Mouse (Mus musculus) hindbrain, embryonic 13.5 days (tissue): ENCODE measurements around the gene Prkd1. TPM values are rescaled to one million over a fixed set of nuclear protein-coding genes. Genes with fewer than 3 reads are reported as not detected.

ENCODE experiments used
- ATAC-seq: fragments of 200-750 bp; cut with Nextera tagmentation; 2 replicates; pipeline ENCODE4 v1.8.0; 2017; ENCODE audit warnings: moderate TSS enrichment; ENCODE audit not compliant: low FRiP score
- H3K27ac ChIP-seq: fragments of 300-500 bp; sonication (generic); 2 replicates; pipeline ENCODE4 v1.5.1; 2015; ENCODE audit warnings: inconsistent platforms, mild to moderate bottlenecking, moderate library complexity
- H3K27me3 ChIP-seq: fragments of 300-500 bp; sonication (generic); 2 replicates; pipeline ENCODE4 v1.6.1; 2015; ENCODE audit warnings: mild to moderate bottlenecking, inconsistent platforms
- H3K36me3 ChIP-seq: fragments of 300-500 bp; sonication (generic); 2 replicates; pipeline ENCODE4 v1.6.1; 2015; ENCODE audit warnings: mild to moderate bottlenecking, inconsistent platforms
- H3K4me1 ChIP-seq: fragments of 300-500 bp; sonication (generic); replicated peaks from 2 replicates; pipeline ENCODE4 v1.6.1; 2015; ENCODE audit warnings: inconsistent platforms
- H3K4me2 ChIP-seq: fragments of 300-500 bp; sonication (generic); 2 replicates; pipeline ENCODE4 v1.6.1; 2015; ENCODE audit warnings: inconsistent platforms, mild to moderate bottlenecking, moderate library complexity
- H3K4me3 ChIP-seq: fragments of 300-500 bp; sonication (generic); 2 replicates; pipeline ENCODE4 v1.5.1; 2015; ENCODE audit warnings: mild to moderate bottlenecking, inconsistent platforms
- H3K9ac ChIP-seq: fragments of 300-500 bp; sonication (generic); 2 replicates; pipeline ENCODE4 v1.6.1; 2015; ENCODE audit warnings: mild to moderate bottlenecking, inconsistent platforms
- H3K9me3 ChIP-seq: fragments of 300-500 bp; sonication (generic); 2 replicates; pipeline ENCODE4 v1.6.1; 2016; ENCODE audit warnings: inconsistent platforms
- WGBS: fragments of 180-500 bp; shearing (Covaris S2); methylation state at CpG from one replicate; pipeline ENCODE4 v1.1.7; 2015; 5-methylcytosine and 5-hydroxymethylcytosine counted together
- polyA plus RNA-seq: library from polyadenylated mRNA; unstranded; fragments of >200 nt; fragmentation: Nextera tagmentation; extraction: Ambion mirVana; gene quantifications from 2 replicates; pipeline ENCODE4 v1.2.1, GENCODE M21; 2015

Prkd1 gene
- polyA plus RNA-seq, 1 experiment from 2014 or later: 2.0 TPM

DNA sequence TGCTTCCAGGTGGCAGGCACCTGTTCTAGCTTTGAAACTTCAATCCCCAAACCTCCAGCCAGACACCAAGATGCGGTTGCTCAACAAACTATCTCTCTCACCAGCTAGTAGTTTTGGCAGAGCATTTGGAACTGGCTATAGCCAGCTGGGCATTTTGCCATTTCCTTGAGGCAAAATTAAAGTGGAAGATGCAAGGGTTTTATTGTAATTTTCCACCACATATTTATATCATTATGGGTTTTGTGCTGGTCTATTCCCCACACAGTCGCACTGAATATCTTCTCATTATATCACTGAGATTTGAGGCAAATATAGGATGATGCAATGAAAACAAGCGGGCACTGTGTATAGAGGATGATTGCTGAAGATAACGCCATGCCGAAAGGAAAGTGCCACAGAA lies 102.5 kb downstream of the Prkd1 start:
- 85% methylated on average over 5 of the region's 5 CpGs for WGBS
- Histone ChIP-seq H3K36me3 (no peaks in the 10 kb centered on the region), H3K4me2 (no peak overlapping the region), H3K9ac (no peak overlapping the region), H3K4me3 (no peak overlapping the region), H3K27ac (no peak overlapping the region), H3K9me3 (no peaks in the 10 kb centered on the region), H3K4me1 (peaks cover 13% of the 10 kb centered on the region), H3K27me3 (no peaks in the 10 kb centered on the region)
- no peak for ATAC-seq

DNA sequence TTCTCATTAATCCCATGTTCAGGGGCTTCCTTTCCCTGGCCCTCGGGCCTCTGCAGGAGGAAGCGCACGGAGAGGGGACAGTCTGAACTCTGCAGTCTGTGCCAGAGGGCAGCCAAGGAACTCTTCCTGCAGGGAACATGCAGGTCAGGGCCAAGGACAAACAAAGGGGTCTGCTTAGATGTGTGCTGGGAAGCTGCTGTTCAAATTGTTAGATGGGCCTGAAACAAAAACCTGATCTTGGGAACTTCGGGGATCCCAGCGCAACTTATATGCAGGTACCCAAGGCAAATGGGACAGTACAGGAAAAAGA lies 103.3 kb downstream of the Prkd1 start:
- no peaks in the 10 kb centered on the region for H3K27me3 ChIP-seq
- no peak overlapping the region for H3K9ac ChIP-seq
- ATAC-seq: no peak
- H3K27ac ChIP-seq: no peak overlapping the region
- peaks cover 13% of the 10 kb centered on the region for H3K4me1 ChIP-seq
- 45% methylated on average over 5 of the region's 5 CpGs for WGBS
- H3K36me3 ChIP-seq: no peaks in the 10 kb centered on the region
- H3K4me2 ChIP-seq: no peak overlapping the region
- H3K9me3 ChIP-seq: no peaks in the 10 kb centered on the region
- no peak overlapping the region for H3K4me3 ChIP-seq

DNA sequence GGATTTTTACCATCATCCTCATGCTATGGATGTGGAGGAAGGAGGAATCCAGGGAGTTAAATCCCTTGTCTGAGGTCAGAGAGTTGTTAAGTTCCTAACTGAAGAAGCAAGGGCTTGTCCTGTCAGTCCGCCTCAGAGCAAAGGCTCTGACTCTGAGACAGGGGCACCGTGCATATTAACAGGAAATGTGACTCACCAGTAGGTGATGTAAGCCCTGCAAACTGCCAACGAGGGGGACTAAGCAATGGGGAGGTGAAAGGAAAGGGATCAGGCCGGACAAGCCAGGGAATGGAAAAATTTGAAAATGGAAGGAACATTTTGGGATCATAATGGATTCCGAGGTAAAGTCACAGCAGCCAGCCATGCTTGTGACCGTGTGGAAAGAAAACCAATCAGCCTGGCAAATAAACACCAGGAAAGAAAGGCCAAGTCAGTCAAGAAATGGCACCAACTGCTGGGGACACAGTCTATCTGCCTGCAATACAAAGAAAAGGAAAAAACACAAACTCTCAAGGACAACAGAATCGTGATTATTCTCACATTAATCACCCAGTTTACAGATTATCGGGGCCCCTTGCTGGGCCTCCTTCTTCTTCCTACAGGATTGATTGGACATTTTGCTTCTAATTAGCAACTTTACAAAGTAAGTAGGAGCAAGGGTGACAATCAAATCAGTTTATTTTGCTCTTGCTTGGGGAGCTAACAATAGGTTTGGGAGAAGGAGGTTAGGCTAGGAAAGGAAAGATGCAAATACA lies 103.9 kb downstream of the Prkd1 start:
- WGBS: 33% methylated on average over 8 of the region's 8 CpGs

DNA sequence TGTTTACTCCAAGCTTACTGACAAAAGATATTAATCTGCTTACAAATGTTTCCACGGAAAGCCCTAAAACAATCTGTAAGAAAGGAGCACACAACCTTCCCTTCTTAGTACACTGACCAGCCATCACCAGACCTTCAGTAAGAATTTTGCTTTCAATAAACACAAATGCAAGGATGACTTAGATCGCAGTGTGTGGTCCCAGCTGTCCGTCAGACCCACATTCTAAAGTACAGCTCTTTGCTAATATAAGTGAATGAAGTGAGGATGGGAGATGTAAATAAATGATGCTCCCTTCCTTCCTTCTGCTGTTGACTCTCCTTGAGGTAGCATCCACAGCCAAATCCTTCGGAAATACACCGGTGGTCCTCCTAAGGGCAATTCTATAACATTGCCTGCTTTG lies 108.1 kb downstream of the Prkd1 start:
- Histone ChIP-seq H3K27me3 (no peaks in the 10 kb centered on the region), H3K4me1 (peaks cover 9% of the 10 kb centered on the region), H3K9ac (no peak overlapping the region), H3K36me3 (no peaks in the 10 kb centered on the region), H3K9me3 (no peaks in the 10 kb centered on the region), H3K4me2 (no peak overlapping the region), H3K4me3 (no peak overlapping the region), H3K27ac (no peak overlapping the region)
- no peak for ATAC-seq
- 94% methylated on average over 5 of the region's 5 CpGs for WGBS

More for the DNA sequence above, 103.9 kb downstream of the Prkd1 start:
- ATAC-seq: no peak
- Histone ChIP-seq H3K9ac (no peak overlapping the region), H3K27ac (no peak overlapping the region), H3K27me3 (no peaks in the 10 kb centered on the region), H3K9me3 (no peaks in the 10 kb centered on the region), H3K4me3 (no peak overlapping the region), H3K4me1 (peaks cover 13% of the 10 kb centered on the region), H3K36me3 (no peaks in the 10 kb centered on the region), H3K4me2 (no peak overlapping the region)

DNA sequence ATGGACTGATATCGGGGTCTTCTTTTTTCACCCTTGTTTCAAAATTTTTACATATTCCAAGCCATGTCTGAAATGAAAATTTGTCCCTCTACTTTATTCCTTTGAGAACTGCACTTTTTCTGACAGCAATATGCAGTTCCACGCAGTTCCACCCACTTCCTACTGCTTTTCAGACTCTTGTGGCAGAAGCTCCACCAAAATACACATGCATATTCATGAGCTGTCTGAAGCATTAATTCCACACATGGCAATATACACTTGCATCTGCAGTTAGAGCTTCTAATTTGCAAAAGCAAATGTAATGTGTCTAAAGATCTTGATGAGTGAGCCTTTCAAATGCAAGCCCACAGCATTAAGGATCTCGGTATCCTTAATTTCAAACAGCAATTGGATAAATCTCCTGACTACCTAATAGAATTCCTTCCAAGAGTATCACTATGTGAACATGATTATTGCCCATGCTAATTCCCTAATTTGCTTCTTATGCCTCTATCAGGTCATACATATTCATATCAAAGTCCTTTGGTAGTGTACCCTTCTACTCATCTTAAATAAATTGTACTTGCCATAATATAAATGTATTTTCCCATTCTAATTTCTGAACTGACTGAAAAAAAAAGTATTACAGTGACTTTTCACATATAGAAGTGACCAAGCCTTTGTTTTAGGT lies 110.5 kb downstream of the Prkd1 start:
- H3K27me3 ChIP-seq: no peaks in the 10 kb centered on the region
- 73% methylated on average over 3 of the region's 3 CpGs for WGBS
- H3K36me3 ChIP-seq: no peaks in the 10 kb centered on the region
- ATAC-seq: no peak
- no peak overlapping the region for H3K27ac ChIP-seq
- no peak overlapping the region for H3K4me2 ChIP-seq
- no peaks in the 10 kb centered on the region; the same call in 1 of the 2 replicates for H3K4me1 ChIP-seq
- H3K9ac ChIP-seq: no peak overlapping the region
- H3K9me3 ChIP-seq: no peaks in the 10 kb centered on the region
- no peak overlapping the region for H3K4me3 ChIP-seq

DNA sequence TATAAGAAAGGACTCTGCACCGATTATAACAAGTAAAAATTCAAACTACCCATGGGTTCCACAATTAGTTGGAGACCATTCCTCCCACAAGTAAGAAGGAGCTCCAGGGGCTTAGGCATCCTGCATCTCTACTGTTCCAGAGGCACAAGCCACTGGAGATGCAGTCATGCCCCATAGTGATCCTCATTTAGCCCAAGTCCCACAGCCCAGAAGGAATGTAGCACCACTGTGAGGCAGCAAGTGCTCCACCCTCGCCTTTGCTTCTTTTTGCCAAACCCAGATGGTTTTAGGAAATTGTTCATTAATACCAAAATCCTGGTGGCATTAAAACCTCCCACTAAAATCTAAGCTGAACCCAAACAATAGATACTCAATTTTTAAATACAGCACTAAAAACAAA lies 111.1 kb downstream of the Prkd1 start:
- Histone ChIP-seq H3K27me3 (no peaks in the 10 kb centered on the region), H3K9ac (no peak overlapping the region), H3K4me1 (no peaks in the 10 kb centered on the region; the same call in 1 of the 2 replicates), H3K4me2 (no peak overlapping the region), H3K4me3 (no peak overlapping the region), H3K36me3 (no peaks in the 10 kb centered on the region), H3K27ac (no peak overlapping the region), H3K9me3 (no peaks in the 10 kb centered on the region)
- WGBS: 84% methylated on average over 2 of the region's 2 CpGs
- no peak for ATAC-seq

DNA sequence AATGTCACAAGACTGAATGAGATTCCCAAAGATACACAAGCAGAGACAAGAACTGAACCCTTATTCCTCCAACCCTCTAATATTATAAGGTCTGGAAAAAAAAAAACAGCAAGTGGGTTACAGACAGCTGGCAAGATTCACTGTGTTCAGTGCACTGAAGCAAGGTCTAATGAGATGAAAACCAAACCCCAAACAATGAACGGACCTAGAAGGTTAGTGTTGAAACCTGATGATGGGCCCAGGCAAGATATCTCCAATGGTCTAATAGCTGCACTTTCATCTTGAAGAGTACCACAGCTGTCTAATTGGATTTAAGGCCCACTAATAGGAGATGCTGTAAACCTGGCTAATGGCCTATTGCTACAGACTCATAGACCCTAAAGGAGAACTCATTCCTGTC lies 111.9 kb downstream of the Prkd1 start:
- Histone ChIP-seq H3K36me3 (no peaks in the 10 kb centered on the region), H3K9ac (no peak overlapping the region), H3K4me1 (no peaks in the 10 kb centered on the region; the same call in 1 of the 2 replicates), H3K4me3 (no peak overlapping the region), H3K27ac (no peak overlapping the region), H3K27me3 (no peaks in the 10 kb centered on the region), H3K4me2 (no peak overlapping the region), H3K9me3 (no peaks in the 10 kb centered on the region)
- no peak for ATAC-seq
- WGBS: 53% methylated on average over 1 of the region's 1 CpGs

DNA sequence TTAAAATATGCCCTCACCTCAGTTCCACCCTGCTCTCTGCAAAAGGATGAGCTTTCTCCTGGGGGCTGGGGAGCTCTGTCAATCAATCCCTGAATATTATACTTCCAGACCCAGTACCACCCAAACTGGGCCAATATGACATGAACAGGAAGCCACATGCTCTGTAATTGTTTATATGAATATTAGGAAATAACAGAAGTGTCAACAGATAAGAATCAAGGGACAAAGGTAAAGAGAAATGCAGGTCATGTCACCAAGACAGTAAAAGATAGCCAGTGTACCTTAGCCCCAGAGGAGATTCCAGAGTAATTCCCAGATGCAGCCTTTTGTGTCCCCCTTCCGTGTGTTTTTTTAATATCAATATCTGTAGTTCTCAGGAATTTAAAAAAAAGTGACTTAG lies 120.3 kb downstream of the Prkd1 start:
- no peaks in the 10 kb centered on the region for H3K4me1 ChIP-seq
- no peak overlapping the region for H3K4me3 ChIP-seq
- no peaks in the 10 kb centered on the region for H3K27me3 ChIP-seq
- H3K9me3 ChIP-seq: no peaks in the 10 kb centered on the region
- H3K9ac ChIP-seq: no peak overlapping the region
- no peak for ATAC-seq
- H3K4me2 ChIP-seq: no peak overlapping the region
- H3K36me3 ChIP-seq: no peaks in the 10 kb centered on the region
- 100% methylated on average over 1 of the region's 1 CpGs for WGBS
- no peak overlapping the region for H3K27ac ChIP-seq

DNA sequence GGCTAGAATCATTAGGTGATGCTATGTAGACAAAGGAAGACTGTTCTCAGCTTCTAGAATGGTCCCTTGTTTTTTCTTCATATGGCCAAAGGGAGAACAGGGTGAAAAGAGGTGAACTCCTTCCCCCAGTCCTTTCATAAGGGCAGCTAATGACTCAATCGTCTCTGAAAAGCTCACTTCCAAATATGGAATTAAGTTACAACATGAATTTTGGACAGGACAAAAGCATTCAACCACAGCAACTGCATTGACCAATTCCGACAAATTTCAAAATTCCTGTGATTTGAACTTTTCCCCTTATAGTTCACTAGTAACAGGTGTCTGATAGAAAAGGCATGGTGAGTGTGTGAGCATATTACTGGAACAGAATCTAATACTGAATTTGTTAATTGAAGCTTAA lies 124.8 kb downstream of the Prkd1 start:
- 78% methylated on average over 2 of the region's 2 CpGs for WGBS
- H3K4me3 ChIP-seq: no peak overlapping the region
- ATAC-seq: no peak
- no peaks in the 10 kb centered on the region for H3K9me3 ChIP-seq
- no peaks in the 10 kb centered on the region for H3K27me3 ChIP-seq
- no peaks in the 10 kb centered on the region for H3K36me3 ChIP-seq
- no peak overlapping the region for H3K4me2 ChIP-seq
- no peak overlapping the region for H3K9ac ChIP-seq
- no peaks in the 10 kb centered on the region for H3K4me1 ChIP-seq
- no peak overlapping the region for H3K27ac ChIP-seq

DNA sequence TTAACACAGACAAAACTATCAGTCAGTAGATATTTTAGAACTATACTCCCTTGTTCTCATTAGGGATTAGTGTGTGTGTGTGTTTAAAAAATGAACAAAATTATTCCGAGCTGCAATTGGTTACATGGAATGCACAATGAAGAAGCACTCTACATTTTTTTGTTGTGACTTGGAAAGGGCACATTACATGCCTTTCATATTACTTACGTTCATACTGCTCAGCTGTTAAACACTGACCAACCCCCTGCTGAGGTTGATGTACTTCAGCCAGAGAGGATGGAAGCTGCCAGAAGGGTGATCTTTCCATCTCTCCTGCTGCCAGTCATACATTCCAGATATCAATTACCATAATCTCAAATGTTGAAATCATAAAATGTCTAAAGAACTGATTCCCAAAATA lies 134.4 kb downstream of the Prkd1 start:
- H3K9me3 ChIP-seq: no peaks in the 10 kb centered on the region
- H3K27me3 ChIP-seq: no peaks in the 10 kb centered on the region
- no peaks in the 10 kb centered on the region for H3K4me1 ChIP-seq
- no peak for ATAC-seq
- no peak overlapping the region for H3K27ac ChIP-seq
- no peak overlapping the region for H3K4me3 ChIP-seq
- 77% methylated on average over 2 of the region's 2 CpGs for WGBS
- no peak overlapping the region for H3K9ac ChIP-seq
- H3K36me3 ChIP-seq: no peaks in the 10 kb centered on the region
- no peak overlapping the region for H3K4me2 ChIP-seq

DNA sequence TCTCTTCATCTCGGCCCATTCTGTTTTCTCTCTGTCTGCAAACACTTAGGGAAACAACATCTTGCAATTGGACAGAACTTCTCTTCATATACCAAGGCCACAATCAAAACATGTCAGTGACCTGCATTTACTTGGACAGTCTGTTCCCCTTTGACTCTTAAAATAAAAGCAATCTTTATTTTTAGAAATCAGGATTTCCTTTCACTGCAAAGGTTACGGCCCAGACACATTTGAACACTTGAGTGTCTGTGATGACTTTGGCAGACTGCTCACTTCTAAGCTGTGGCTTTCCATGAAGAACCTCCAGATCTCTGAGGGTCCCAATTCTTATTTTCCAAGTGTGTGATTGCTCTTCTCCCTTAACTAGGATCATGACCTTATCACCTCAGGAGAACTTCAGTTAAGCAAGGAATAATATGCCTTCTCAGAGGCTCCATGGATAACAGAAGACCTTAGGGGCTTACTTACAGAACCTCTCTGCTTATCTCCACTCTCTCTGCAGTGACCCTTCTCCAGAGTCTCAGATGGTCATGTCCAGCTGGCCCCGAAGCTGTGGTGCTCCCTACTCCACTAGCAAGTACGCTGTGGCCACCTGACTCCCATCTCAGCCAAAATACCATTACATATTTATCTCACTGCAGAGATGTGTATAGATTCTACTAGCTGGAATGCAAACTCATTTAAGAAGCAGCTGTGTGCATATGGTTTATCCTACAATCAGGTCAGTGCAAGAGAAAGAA lies 137.2 kb downstream of the Prkd1 start:
- Histone ChIP-seq H3K9ac (no peak overlapping the region), H3K27ac (no peak overlapping the region), H3K36me3 (no peaks in the 10 kb centered on the region), H3K4me3 (no peak overlapping the region), H3K4me1 (no peaks in the 10 kb centered on the region), H3K27me3 (no peaks in the 10 kb centered on the region), H3K9me3 (no peaks in the 10 kb centered on the region), H3K4me2 (no peak overlapping the region)
- 96% methylated on average over 4 of the region's 4 CpGs for WGBS
- ATAC-seq: no peak

DNA sequence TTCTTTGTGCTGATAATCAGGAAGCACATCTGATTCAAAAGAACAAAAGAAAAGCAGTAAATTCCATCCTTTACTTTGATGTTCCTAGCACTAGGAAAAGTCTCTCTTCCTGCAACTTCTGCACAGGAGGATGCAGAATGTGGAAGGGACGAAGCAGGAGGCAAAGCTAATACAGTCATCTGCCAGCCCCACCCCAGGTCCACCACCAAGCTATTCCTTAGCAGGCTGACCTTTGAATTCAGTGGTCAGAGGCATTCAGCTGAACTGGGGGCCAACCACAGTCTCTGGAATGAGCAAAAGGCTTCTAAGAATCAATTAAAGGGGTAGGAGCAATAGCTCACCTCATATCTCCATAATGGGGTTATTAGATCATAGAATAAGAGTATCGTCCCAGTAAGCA lies 140.1 kb downstream of the Prkd1 start:
- ATAC-seq: no peak

More for the DNA sequence above, 140.1 kb downstream of the Prkd1 start:
- Histone ChIP-seq H3K9ac (no peak overlapping the region), H3K4me3 (no peak overlapping the region), H3K36me3 (no peaks in the 10 kb centered on the region), H3K4me2 (no peak overlapping the region), H3K4me1 (no peaks in the 10 kb centered on the region), H3K27ac (no peak overlapping the region), H3K9me3 (no peaks in the 10 kb centered on the region), H3K27me3 (no peaks in the 10 kb centered on the region)
- 72% methylated on average over 2 of the region's 2 CpGs for WGBS
